Mouse (Mus musculus): ENCODE results near the gene Gm45799. TPM values are rescaled to one million over a fixed set of nuclear protein-coding genes. Genes with fewer than 3 reads are reported as not detected.

The Gm45799 gene
- polyA plus RNA-seq, 1 experiment: 4.4 TPM

- Histone ChIP-seq H3K4me1 (ENCODE audit: control insufficient read depth, insufficient read depth, low read length) (peaks cover 7% of the 10 kb centered on the region), H3K4me3 (ENCODE audit: insufficient read depth, low read length) (no peak overlapping the region), H3K27ac (ENCODE audit: insufficient read depth, low read depth, low read length) (no peak overlapping the region)
- no peak for TF ChIP-seq CTCF (IDR thresholded peaks at IDR 0.05; ENCODE audit: low read depth, low read length)
- TF ChIP-seq POLR2A (IDR thresholded peaks at IDR 0.05; ENCODE audit: borderline replicate concordance, low read depth, low read length): no peak
Observed at GRCm38 (mm10) chr7:105621646-105622292, 18.6 kb upstream of the Gm45799 start.

GRCm38 (mm10) chr7:105625397-105625796, 15.0 kb upstream of the Gm45799 start:
- no peak overlapping the region for H3K4me3 ChIP-seq (ENCODE audit: insufficient read depth, low read length)
- peaks cover 36% of the 10 kb centered on the region for H3K4me1 ChIP-seq (ENCODE audit: control insufficient read depth, insufficient read depth, low read length)
- no peak for TF ChIP-seq POLR2A (IDR thresholded peaks at IDR 0.05; ENCODE audit: borderline replicate concordance, low read depth, low read length)
- TF ChIP-seq CTCF (IDR thresholded peaks at IDR 0.05; ENCODE audit: low read depth, low read length): no peak
- no peak overlapping the region for H3K27ac ChIP-seq (ENCODE audit: insufficient read depth, low read depth, low read length)

- Histone ChIP-seq H3K4me1 (ENCODE audit: control insufficient read depth, insufficient read depth, low read length) (peaks cover 49% of the 10 kb centered on the region), H3K27ac (ENCODE audit: insufficient read depth, low read depth, low read length) (no peak overlapping the region), H3K4me3 (ENCODE audit: insufficient read depth, low read length) (no peak overlapping the region)
- TF ChIP-seq CTCF (IDR thresholded peaks at IDR 0.05; ENCODE audit: low read depth, low read length) (no peak), POLR2A (IDR thresholded peaks at IDR 0.05; ENCODE audit: borderline replicate concordance, low read depth, low read length) (no peak)
Observed at GRCm38 (mm10) chr7:105628633-105629032, 11.7 kb upstream of the Gm45799 start.

- Histone ChIP-seq H3K4me3 (ENCODE audit: insufficient read depth, low read length) (peak overlapping the region; percentile 96), H3K27ac (ENCODE audit: insufficient read depth, low read depth, low read length) (no peak overlapping the region), H3K4me1 (ENCODE audit: control insufficient read depth, insufficient read depth, low read length) (peaks cover 43% of the 10 kb centered on the region)
- TF ChIP-seq CTCF (IDR thresholded peaks at IDR 0.05; ENCODE audit: low read depth, low read length): no peak
- no peak for TF ChIP-seq POLR2A (IDR thresholded peaks at IDR 0.05; ENCODE audit: borderline replicate concordance, low read depth, low read length)
Observed at GRCm38 (mm10) chr7:105632551-105632972, 7.8 kb upstream of the Gm45799 start.

DNA sequence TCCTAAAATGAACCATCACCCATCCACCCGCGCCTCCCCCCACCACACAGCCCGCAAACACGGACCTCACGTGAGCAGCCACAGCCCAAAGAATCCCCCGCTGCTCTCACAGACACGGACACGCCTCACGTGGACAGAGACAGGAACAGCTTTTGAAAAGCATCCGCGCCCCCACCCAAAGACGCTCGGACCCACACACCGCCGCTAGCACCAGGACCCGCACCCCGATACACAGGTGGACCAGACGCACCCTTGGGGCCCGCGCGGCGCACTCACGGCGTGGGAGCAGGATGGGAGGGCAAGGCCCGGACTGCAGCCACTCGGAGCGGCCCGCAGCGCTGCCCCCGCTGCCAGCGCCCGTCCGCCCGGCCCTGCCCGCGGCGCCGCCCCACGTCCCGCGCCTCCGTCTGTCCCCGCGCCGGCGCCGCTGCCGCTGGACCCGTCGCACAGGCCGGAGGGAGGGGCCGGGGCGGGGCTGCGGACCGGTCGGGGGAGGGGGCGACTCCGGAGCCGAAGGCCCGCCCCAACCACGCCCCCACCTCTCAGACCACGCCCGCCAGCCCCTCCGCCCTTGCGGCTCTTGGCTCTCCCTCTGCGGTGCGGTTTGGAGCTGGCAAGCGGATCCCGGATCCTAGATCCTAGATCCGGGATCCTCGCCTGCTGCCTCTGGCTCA, 7.1 kb upstream of the Gm45799 start, which contains the start of gene Trim3:
Gene Trim3 (minus strand): TSS at position 445 of the 674 bp plus-strand sequence.
- H3K4me3 ChIP-seq (ENCODE audit: insufficient read depth, low read length): peak within 1 kb of the TSS; percentile 96
- TF ChIP-seq POLR2A (IDR thresholded peaks at IDR 0.05; ENCODE audit: borderline replicate concordance, low read depth, low read length) (no peak), CTCF (IDR thresholded peaks at IDR 0.05; ENCODE audit: low read depth, low read length) (no peak)
- no peak within 1 kb of the TSS for H3K27ac ChIP-seq (ENCODE audit: insufficient read depth, low read depth, low read length)
- H3K4me1 ChIP-seq (ENCODE audit: control insufficient read depth, insufficient read depth, low read length): peaks cover 38% of the 10 kb centered on the region

DNA sequence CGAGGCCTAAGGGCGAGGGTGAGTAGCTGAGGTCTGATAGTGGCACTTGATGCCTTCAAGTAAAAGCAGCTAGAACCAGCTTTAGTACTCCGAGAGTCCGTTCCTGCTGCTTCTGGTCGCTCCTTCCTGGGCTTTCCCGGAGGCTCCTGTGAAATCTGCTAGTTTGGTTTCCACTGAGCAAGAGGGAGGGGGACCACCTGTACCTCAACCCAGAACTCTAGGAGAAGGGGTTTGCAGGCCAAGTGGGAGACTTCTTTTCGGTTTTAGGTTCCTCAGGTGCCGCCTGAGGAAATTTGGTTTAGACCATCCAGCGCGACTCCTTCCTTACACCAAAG, 6.6 kb upstream of the Gm45799 start:
- no peak for TF ChIP-seq CTCF (IDR thresholded peaks at IDR 0.05; ENCODE audit: low read depth, low read length)
- TF ChIP-seq POLR2A (IDR thresholded peaks at IDR 0.05; ENCODE audit: borderline replicate concordance, low read depth, low read length): no peak
- Histone ChIP-seq H3K27ac (ENCODE audit: insufficient read depth, low read depth, low read length) (no peak overlapping the region), H3K4me1 (ENCODE audit: control insufficient read depth, insufficient read depth, low read length) (peaks cover 35% of the 10 kb centered on the region)

GRCm38 (mm10) chr7:105634272-105634920, 6.0 kb upstream of the Gm45799 start:
- Histone ChIP-seq H3K4me1 (ENCODE audit: control insufficient read depth, insufficient read depth, low read length) (peaks cover 33% of the 10 kb centered on the region), H3K4me3 (ENCODE audit: insufficient read depth, low read length) (no peak overlapping the region)

More for the DNA sequence above, 6.6 kb upstream of the Gm45799 start:
- peak overlapping the region; percentile 96 for H3K4me3 ChIP-seq (ENCODE audit: insufficient read depth, low read length)

GRCm38 (mm10) chr7:105635726-105636125, 4.6 kb upstream of the Gm45799 start:
- TF ChIP-seq CTCF (IDR thresholded peaks at IDR 0.05; ENCODE audit: low read depth, low read length): no peak
- Histone ChIP-seq H3K4me1 (ENCODE audit: control insufficient read depth, insufficient read depth, low read length) (peaks cover 24% of the 10 kb centered on the region), H3K4me3 (ENCODE audit: insufficient read depth, low read length) (no peak overlapping the region), H3K27ac (ENCODE audit: insufficient read depth, low read depth, low read length) (no peak overlapping the region)

More at GRCm38 (mm10) chr7:105634272-105634920, 6.0 kb upstream of the Gm45799 start:
- TF ChIP-seq POLR2A (IDR thresholded peaks at IDR 0.05; ENCODE audit: borderline replicate concordance, low read depth, low read length) (no peak), CTCF (IDR thresholded peaks at IDR 0.05; ENCODE audit: low read depth, low read length) (no peak)
- H3K27ac ChIP-seq (ENCODE audit: insufficient read depth, low read depth, low read length): no peak overlapping the region

DNA sequence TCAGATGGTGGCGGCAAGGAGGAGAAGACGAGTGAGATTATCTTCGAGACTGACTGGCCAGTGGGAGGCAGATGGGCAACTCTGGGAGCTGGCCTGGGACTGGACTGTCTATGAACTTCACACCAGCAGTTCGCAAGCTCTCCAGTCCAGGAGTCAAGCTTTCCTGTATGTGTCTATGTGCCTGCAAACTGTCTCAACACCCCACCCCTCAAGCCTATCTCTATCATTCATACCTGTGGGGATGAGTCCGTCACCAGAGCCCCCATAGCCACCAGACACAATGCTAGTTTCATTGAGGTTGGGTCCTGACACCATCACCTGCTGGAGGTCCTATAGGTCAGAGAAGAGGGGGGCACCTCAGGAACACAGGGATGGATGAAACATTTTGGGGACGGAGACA, 1.6 kb upstream of the Gm45799 start:
- no peak for TF ChIP-seq POLR2A (IDR thresholded peaks at IDR 0.05; ENCODE audit: borderline replicate concordance, low read depth, low read length)
- TF ChIP-seq CTCF (IDR thresholded peaks at IDR 0.05; ENCODE audit: low read depth, low read length): no peak
- Histone ChIP-seq H3K4me1 (ENCODE audit: control insufficient read depth, insufficient read depth, low read length) (peaks cover 24% of the 10 kb centered on the region), H3K27ac (ENCODE audit: insufficient read depth, low read depth, low read length) (no peak overlapping the region), H3K4me3 (ENCODE audit: insufficient read depth, low read length) (no peak overlapping the region)

DNA sequence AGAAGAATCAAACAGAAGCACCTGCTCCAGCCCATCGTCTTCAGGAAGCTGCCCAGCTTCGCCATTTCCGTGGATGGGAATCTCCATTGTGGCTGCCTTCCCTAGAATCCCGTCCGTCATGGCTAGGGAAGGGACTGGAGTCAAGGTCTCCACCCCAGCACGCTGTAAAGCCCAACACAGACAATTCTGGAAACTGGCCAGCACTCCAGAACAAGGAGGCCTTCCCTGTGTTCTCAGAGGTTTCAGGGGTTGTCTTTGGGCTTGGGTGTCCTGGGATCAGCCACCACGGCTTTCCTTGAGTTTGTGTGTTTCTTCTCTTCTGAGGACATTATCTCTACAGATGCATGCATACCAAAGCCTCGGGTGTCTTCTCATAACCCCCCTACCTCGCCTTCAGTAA, 1.0 kb upstream of the Gm45799 start:
- H3K4me1 ChIP-seq (ENCODE audit: control insufficient read depth, insufficient read depth, low read length): peaks cover 27% of the 10 kb centered on the region
- peak overlapping the region; percentile 86 for H3K4me3 ChIP-seq (ENCODE audit: insufficient read depth, low read length)
- H3K27ac ChIP-seq (ENCODE audit: insufficient read depth, low read depth, low read length): no peak overlapping the region
- TF ChIP-seq POLR2A (IDR thresholded peaks at IDR 0.05; ENCODE audit: borderline replicate concordance, low read depth, low read length): no peak
- TF ChIP-seq CTCF (IDR thresholded peaks at IDR 0.05; ENCODE audit: low read depth, low read length): no peak
